Mouse (Mus musculus) G1E (cell line): ENCODE measurements around the gene Ppara.

ENCODE experiments used
- CTCF ChIP-seq: IDR thresholded peaks from 2 replicates; pipeline ENCODE4 v1.5.1; 2012; ENCODE audit warnings: low read depth, low read length, inconsistent platforms, mixed read lengths
- GATA1 ChIP-seq: IDR thresholded peaks from 2 replicates; pipeline ENCODE4 v1.6.1; 2012; ENCODE audit warnings: borderline replicate concordance, low read length, inconsistent platforms, mixed read lengths
- POLR2AphosphoS5 ChIP-seq: IDR thresholded peaks from 2 replicates; pipeline ENCODE4 v1.6.1; 2012; ENCODE audit warnings: low read depth, low read length, inconsistent platforms; ENCODE audit not compliant: insufficient replicate concordance

DNA sequence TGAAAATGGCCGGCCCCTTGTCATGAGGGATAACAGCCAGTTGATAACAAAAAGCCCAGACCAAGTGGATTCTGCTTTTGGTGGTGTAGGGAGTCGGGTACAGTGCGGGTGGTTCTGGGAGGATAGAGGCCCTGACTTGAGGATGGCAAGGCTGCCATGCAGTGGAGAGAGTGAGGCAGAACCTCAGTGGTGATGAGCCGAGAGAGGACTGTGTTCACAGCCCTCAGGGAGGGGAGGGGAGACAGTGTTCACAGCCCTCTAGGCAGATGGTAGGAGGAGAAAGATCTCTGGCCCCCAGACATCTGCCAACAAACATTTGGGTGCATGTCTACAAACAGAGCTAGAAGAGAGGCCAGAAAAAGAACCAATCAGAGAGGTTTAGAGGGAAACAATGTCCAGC is 28.0 kb downstream of the Ppara start:
- TF ChIP-seq CTCF (no peak), GATA1 (no peak), POLR2AphosphoS5 (no peak)
